Comparison of ENCODE assay signal across 21 mouse cellular contexts in genomic region chr9:123280775-123281174, GRCm38 (mm10).
"Had no signal": no experiment of that assay in that cellular context is flagged by ENCODE, and none has a peak within 500 bp of the region (broad histone marks: within the 10 kb centered on the region; RNA-seq: fewer than 3 reads in every experiment).

No protein-coding gene starts in this region.

- DNase-seq: gastrocnemius, postnatal 14 days; gastrocnemius, postnatal 36 days; heart, adult 18-20 months; heart, postnatal 10 days; kidney, adult 18-20 months; kidney, adult 8-10 months; kidney, postnatal 10 days; kidney, postnatal 25 days; kidney, postnatal 4 days had no signal

- H3K4me2 ChIP-seq: heart, embryonic 12.5 days; hindbrain, embryonic 13.5 days; hindbrain, embryonic 15.5 days; intestine, embryonic 15.5 days; limb, embryonic 12.5 days had no signal

- ATAC-seq: inflammation-experienced regulatory T-cells, adult 6 months; intestine, embryonic 15.5 days; intestine, postnatal 0 days had no signal

- H3K27me3 ChIP-seq: heart, embryonic 12.5 days; hindbrain, embryonic 13.5 days; hindbrain, embryonic 15.5 days; intestine, embryonic 15.5 days; limb, embryonic 12.5 days had no signal

- H3K4me3 ChIP-seq: heart, embryonic 10.5 days; heart, embryonic 12.5 days; hindbrain, embryonic 13.5 days; hindbrain, embryonic 15.5 days; intestine, embryonic 15.5 days; layer of hippocampus, adult 2 months; left cerebral cortex, adult 2 months; limb, embryonic 10.5 days; limb, embryonic 12.5 days had no signal

- H3K27ac ChIP-seq: heart, embryonic 10.5 days; hindbrain, embryonic 13.5 days; hindbrain, embryonic 15.5 days; intestine, embryonic 15.5 days; layer of hippocampus, adult 2 months; left cerebral cortex, adult 2 months; limb, embryonic 10.5 days; limb, embryonic 12.5 days; liver, embryonic 14.5 days had no signal

- H3K9ac ChIP-seq: heart, embryonic 12.5 days; hindbrain, embryonic 13.5 days; hindbrain, embryonic 15.5 days; intestine, embryonic 15.5 days; limb, embryonic 12.5 days; liver, embryonic 14.5 days had no signal

- H3K36me3 ChIP-seq: heart, embryonic 10.5 days; heart, embryonic 12.5 days; hindbrain, embryonic 13.5 days; hindbrain, embryonic 15.5 days; intestine, embryonic 15.5 days; limb, embryonic 10.5 days; limb, embryonic 12.5 days had no signal

- H3K4me1 ChIP-seq: hindbrain, embryonic 13.5 days; hindbrain, embryonic 15.5 days; intestine, embryonic 15.5 days; limb, embryonic 10.5 days; limb, embryonic 12.5 days had no signal

- H3K9me3 ChIP-seq: heart, embryonic 10.5 days; heart, embryonic 12.5 days; hindbrain, embryonic 13.5 days; hindbrain, embryonic 15.5 days; intestine, embryonic 15.5 days; limb, embryonic 10.5 days; limb, embryonic 12.5 days had no signal
